Mouse (Mus musculus) embryonic facial prominence, embryonic 14.5 days (tissue): ENCODE results near the gene Rapgef4. TPM values are rescaled to one million over a fixed set of nuclear protein-coding genes. Genes with fewer than 3 reads are reported as not detected.

Source experiments
- ATAC-seq: fragments of 200-750 bp; cut with Nextera tagmentation; 2 replicates; pipeline ENCODE4 v1.8.0; 2017; ENCODE audit warnings: low read depth, moderate number of reproducible peaks, moderate TSS enrichment
- DNase-seq: peaks from one replicate; pipeline ENCODE4 v3.0.0-alpha.2; 2015; ENCODE audit warnings: low spot score
- H3K27ac ChIP-seq: fragments of 300-500 bp; sonication (generic); replicated peaks from 2 replicates; pipeline ENCODE4 v1.5.1; 2014; ENCODE audit warnings: low read depth, mild to moderate bottlenecking, low read length, moderate library complexity
- H3K27me3 ChIP-seq: fragments of 300-500 bp; sonication (generic); replicated peaks from 2 replicates; pipeline ENCODE4 v1.6.1; 2014; ENCODE audit warnings: low read length; ENCODE audit not compliant: control insufficient read depth, insufficient read depth
- H3K36me3 ChIP-seq: fragments of 300-500 bp; sonication (generic); 2 replicates; pipeline ENCODE4 v1.6.1; 2014; ENCODE audit warnings: low read length, mixed read lengths; ENCODE audit not compliant: control insufficient read depth, insufficient read depth
- H3K4me1 ChIP-seq: fragments of 300-500 bp; sonication (generic); 2 replicates; pipeline ENCODE4 v1.6.1; 2014; ENCODE audit warnings: antibody characterized with exemption, low read length; ENCODE audit not compliant: control insufficient read depth, insufficient read depth
- H3K4me2 ChIP-seq: fragments of 300-500 bp; sonication (generic); 2 replicates; pipeline ENCODE4 v1.6.1; 2014; ENCODE audit warnings: low read depth, mild to moderate bottlenecking, low read length, moderate library complexity, mixed read lengths
- H3K4me3 ChIP-seq: fragments of 300-500 bp; sonication (generic); 2 replicates; pipeline ENCODE4 v1.5.1; 2014; ENCODE audit warnings: low read depth, mild to moderate bottlenecking, low read length
- H3K9ac ChIP-seq: fragments of 300-500 bp; sonication (generic); 2 replicates; pipeline ENCODE4 v1.6.1; 2014; ENCODE audit warnings: low read depth, mild to moderate bottlenecking, low read length, moderate library complexity, mixed read lengths
- H3K9me3 ChIP-seq: fragments of 300-500 bp; sonication (generic); 2 replicates; pipeline ENCODE4 v1.6.1; 2016; ENCODE audit warnings: low read length; ENCODE audit not compliant: control insufficient read depth
- WGBS: fragments of 180-500 bp; shearing (Covaris S2); extraction: QIAGEN DNeasy Blood & Tissue Kit; methylation state at CpG from one replicate; pipeline ENCODE4 v1.1.7; 2014; 5-methylcytosine and 5-hydroxymethylcytosine counted together
- polyA plus RNA-seq: library from polyadenylated mRNA; unstranded; fragments of >200 nt; fragmentation: Nextera tagmentation; extraction: Ambion mirVana; gene quantifications from 2 replicates; pipeline ENCODE4 v1.2.1, GENCODE M21; 2014

Rapgef4 gene
- polyA plus RNA-seq, 1 experiment from 2014 or later: 2.6 TPM

GRCm38 (mm10) chr2:72096345-72096744 lies 115.3 kb downstream of the Rapgef4 start:
- no peak overlapping the region for H3K9ac ChIP-seq
- H3K27me3 ChIP-seq: no peaks in the 10 kb centered on the region; the same call in 1 of the 2 replicates
- DNase-seq (no peak), ATAC-seq (no peak)
- no peak overlapping the region for H3K27ac ChIP-seq
- H3K4me3 ChIP-seq: no peak overlapping the region
- peaks cover 10% of the 10 kb centered on the region; the same call in 1 of the 2 replicates for H3K4me1 ChIP-seq
- WGBS: 46% methylated on average over 3 of the region's 3 CpGs
- no peaks in the 10 kb centered on the region for H3K36me3 ChIP-seq
- no peak overlapping the region for H3K4me2 ChIP-seq
- no peaks in the 10 kb centered on the region for H3K9me3 ChIP-seq

GRCm38 (mm10) chr2:72098366-72098765 lies 117.3 kb downstream of the Rapgef4 start:
- Histone ChIP-seq H3K27ac (no peak overlapping the region), H3K27me3 (no peaks in the 10 kb centered on the region; the same call in 1 of the 2 replicates), H3K36me3 (no peaks in the 10 kb centered on the region), H3K9me3 (no peaks in the 10 kb centered on the region), H3K4me3 (no peak overlapping the region), H3K4me1 (peaks cover 5% of the 10 kb centered on the region; the same call in 1 of the 2 replicates), H3K4me2 (no peak overlapping the region), H3K9ac (no peak overlapping the region)
- DNase-seq: no peak
- ATAC-seq: no peak
- 83% methylated on average over 8 of the region's 8 CpGs for WGBS

GRCm38 (mm10) chr2:72104604-72105003 lies 123.6 kb downstream of the Rapgef4 start:
- Histone ChIP-seq H3K4me1 (no peaks in the 10 kb centered on the region), H3K27ac (no peak overlapping the region), H3K4me2 (no peak overlapping the region), H3K4me3 (no peak overlapping the region), H3K9ac (no peak overlapping the region), H3K36me3 (no peaks in the 10 kb centered on the region), H3K9me3 (no peaks in the 10 kb centered on the region), H3K27me3 (no peaks in the 10 kb centered on the region)
- DNase-seq (no peak), ATAC-seq (no peak)
- WGBS: 78% methylated on average over 8 of the region's 8 CpGs

- Histone ChIP-seq H3K4me1 (no peaks in the 10 kb centered on the region), H3K36me3 (no peaks in the 10 kb centered on the region), H3K4me2 (no peak overlapping the region), H3K27me3 (no peaks in the 10 kb centered on the region), H3K9me3 (no peaks in the 10 kb centered on the region), H3K9ac (no peak overlapping the region), H3K4me3 (no peak overlapping the region), H3K27ac (no peak overlapping the region)
- ATAC-seq (no peak; the same call in 1 of the 2 replicates), DNase-seq (no peak)
- 55% methylated on average over 12 of the region's 12 CpGs for WGBS
Measured at GRCm38 (mm10) chr2:72107525-72108180, 126.6 kb downstream of the Rapgef4 start.

- Histone ChIP-seq H3K27ac (no peak overlapping the region), H3K4me3 (no peak overlapping the region), H3K4me2 (no peak overlapping the region), H3K36me3 (no peaks in the 10 kb centered on the region), H3K27me3 (no peaks in the 10 kb centered on the region), H3K9me3 (no peaks in the 10 kb centered on the region), H3K9ac (no peak overlapping the region), H3K4me1 (no peaks in the 10 kb centered on the region)
- ATAC-seq (no peak), DNase-seq (no peak)
- 66% methylated on average over 4 of the region's 4 CpGs for WGBS
Measured at GRCm38 (mm10) chr2:72108448-72109312, 127.6 kb downstream of the Rapgef4 start.

GRCm38 (mm10) chr2:72110404-72110803 lies 129.4 kb downstream of the Rapgef4 start:
- no peak for ATAC-seq
- no peak overlapping the region for H3K4me2 ChIP-seq
- no peaks in the 10 kb centered on the region for H3K36me3 ChIP-seq
- H3K27ac ChIP-seq: no peak overlapping the region
- H3K9me3 ChIP-seq: no peaks in the 10 kb centered on the region
- DNase-seq: no peak
- H3K9ac ChIP-seq: no peak overlapping the region
- H3K27me3 ChIP-seq: no peaks in the 10 kb centered on the region
- 69% methylated on average over 5 of the region's 5 CpGs for WGBS
- no peaks in the 10 kb centered on the region; the same call in 1 of the 2 replicates for H3K4me1 ChIP-seq
- H3K4me3 ChIP-seq: no peak overlapping the region

GRCm38 (mm10) chr2:72113716-72114115 lies 132.7 kb downstream of the Rapgef4 start:
- WGBS: 70% methylated on average over 5 of the region's 5 CpGs
- ATAC-seq (no peak), DNase-seq (no peak)
- H3K4me1 ChIP-seq: no peaks in the 10 kb centered on the region; the same call in 1 of the 2 replicates
- H3K4me2 ChIP-seq: no peak overlapping the region
- H3K9me3 ChIP-seq: no peaks in the 10 kb centered on the region
- no peaks in the 10 kb centered on the region for H3K36me3 ChIP-seq
- H3K9ac ChIP-seq: no peak overlapping the region
- H3K27me3 ChIP-seq: no peaks in the 10 kb centered on the region
- 0 out of 2 replicates have a peak overlapping the region, but pooled peaks have one; percentile 13 for H3K27ac ChIP-seq
- no peak overlapping the region for H3K4me3 ChIP-seq

- Histone ChIP-seq H3K9ac (no peak overlapping the region), H3K27me3 (no peaks in the 10 kb centered on the region), H3K9me3 (no peaks in the 10 kb centered on the region), H3K4me2 (no peak overlapping the region), H3K4me1 (no peaks in the 10 kb centered on the region; the same call in 1 of the 2 replicates), H3K36me3 (no peaks in the 10 kb centered on the region), H3K4me3 (no peak overlapping the region), H3K27ac (no peak overlapping the region)
- WGBS: 45% methylated on average over 4 of the region's 4 CpGs
- no peak for ATAC-seq
- DNase-seq: no peak
Measured at GRCm38 (mm10) chr2:72114148-72114559, 133.1 kb downstream of the Rapgef4 start.
